Mouse (Mus musculus) CH12.LX (cell line): ENCODE results near the gene Cdk5rap2. TPM values are rescaled to one million over a fixed set of nuclear protein-coding genes. Genes with fewer than 3 reads are reported as not detected.

Experiments
- DNase-seq: peaks from one replicate; pipeline ENCODE4 v3.0.0-alpha.2; 2013; ENCODE audit errors: extremely low read depth
- H3K27ac ChIP-seq: 2 replicates; pipeline ENCODE4 v1.5.1; 2012; ENCODE audit warnings: low read depth, mild to moderate bottlenecking, control low read depth, moderate library complexity; ENCODE audit not compliant: insufficient read depth
- H3K27me3 ChIP-seq: replicated peaks from 2 replicates; pipeline ENCODE3; 2012; ENCODE audit warnings: inconsistent platforms
- H3K36me3 ChIP-seq, 2 experiments: replicated peaks in 1 of 2; 2 replicates each; pipeline versions ENCODE3 to v1.6.1; 2012; ENCODE audit warnings: inconsistent platforms in 1 of 2, low read length in 1 of 2, mild to moderate bottlenecking in 1 of 2, mixed read lengths in 1 of 2, moderate library complexity in 1 of 2; ENCODE audit not compliant: control insufficient read depth in 1 of 2, insufficient read depth in 1 of 2
- H3K4me1 ChIP-seq, 2 experiments: 2 replicates each; pipeline ENCODE4 v1.6.1; 2012; ENCODE audit warnings: inconsistent platforms in 1 of 2, moderate library complexity in 1 of 2; ENCODE audit not compliant: insufficient read depth in 2 of 2, control insufficient read depth in 1 of 2
- H3K4me2 ChIP-seq: 2 replicates; pipeline ENCODE4 v1.6.1; 2012; ENCODE audit warnings: low read depth, mild to moderate bottlenecking, control low read depth; ENCODE audit not compliant: poor library complexity, insufficient read depth, severe bottlenecking
- H3K4me3 ChIP-seq, 3 experiments: fragments of 150-350 bp in 1 of 3; sonication (generic) in 1 of 3; replicated peaks in 1 of 3; 2 replicates each; pipeline versions ENCODE3 to v1.5.1; 2011 to 2012; ENCODE audit warnings: low read depth in 2 of 3, low read length in 2 of 3, mild to moderate bottlenecking in 2 of 3, moderate library complexity in 2 of 3, control low read depth in 1 of 3, improper control_type of control experiment in 1 of 3, inconsistent platforms in 1 of 3, mixed read lengths in 1 of 3; ENCODE audit not compliant: poor library complexity in 1 of 3
- H3K79me2 ChIP-seq: replicated peaks from 2 replicates; pipeline ENCODE4 v1.6.1; 2012; ENCODE audit warnings: mild to moderate bottlenecking, moderate library complexity; ENCODE audit not compliant: control insufficient read depth, poor library complexity, insufficient read depth, severe bottlenecking; ENCODE audit errors: extremely low read depth
- H3K9ac ChIP-seq: 2 replicates; pipeline ENCODE4 v1.6.1; 2012; ENCODE audit warnings: low read depth, mild to moderate bottlenecking, control low read depth, moderate library complexity; ENCODE audit not compliant: insufficient read depth
- H3K9me3 ChIP-seq: replicated peaks from 2 replicates; pipeline ENCODE3; 2012; ENCODE audit warnings: low read length, inconsistent platforms, mixed read lengths
- CHD1 ChIP-seq: IDR thresholded peaks from 2 replicates; pipeline ENCODE4 v1.6.1; 2012; ENCODE audit warnings: low read depth, low read length, improper control_type of control experiment, inconsistent platforms
- CTCF ChIP-seq, 2 experiments: IDR thresholded peaks in 1 of 2; conservative IDR thresholded peaks in 1 of 2; 2 replicates each; pipeline ENCODE4 v1.5.1; 2011 to 2012; ENCODE audit warnings: low read depth in 2 of 2, low read length in 2 of 2, improper control_type of control experiment in 1 of 2, inconsistent platforms in 1 of 2, mild to moderate bottlenecking in 1 of 2, moderate library complexity in 1 of 2
- E2F4 ChIP-seq: IDR thresholded peaks from 2 replicates; pipeline ENCODE4 v1.6.1; 2011; ENCODE audit warnings: low read depth, low read length, improper control_type of control experiment; ENCODE audit not compliant: insufficient replicate concordance
- ELF1 ChIP-seq: IDR thresholded peaks from 2 replicates; pipeline ENCODE4 v1.6.1; 2014; ENCODE audit warnings: low read depth, mild to moderate bottlenecking, inconsistent platforms, low read length, improper control_type of control experiment
- EP300 ChIP-seq: IDR thresholded peaks from 2 replicates; pipeline ENCODE4 v1.6.1; 2011; ENCODE audit warnings: low read length, improper control_type of control experiment
- GABPA ChIP-seq: IDR thresholded peaks from 2 replicates; pipeline ENCODE4 v1.6.1; 2012; ENCODE audit warnings: low read depth, low read length, improper control_type of control experiment, inconsistent platforms; ENCODE audit not compliant: insufficient replicate concordance
- IRF4 ChIP-seq: IDR thresholded peaks from 2 replicates; pipeline ENCODE4 v1.6.1; 2014; ENCODE audit warnings: low read depth, mild to moderate bottlenecking, inconsistent platforms, low read length, improper control_type of control experiment
- JUN ChIP-seq: IDR thresholded peaks from 2 replicates; pipeline ENCODE4 v1.6.1; 2011; ENCODE audit warnings: low read depth, mild to moderate bottlenecking, low read length, improper control_type of control experiment, moderate library complexity; ENCODE audit not compliant: insufficient read depth
- JUND ChIP-seq: conservative IDR thresholded peaks from 2 replicates; pipeline ENCODE4 v1.6.1; 2011; ENCODE audit warnings: low read depth, low read length, improper control_type of control experiment
- KAT2A ChIP-seq: IDR thresholded peaks from 2 replicates; pipeline ENCODE4 v1.6.1; 2012; ENCODE audit warnings: low read length, improper control_type of control experiment, inconsistent platforms; ENCODE audit not compliant: insufficient replicate concordance
- MAFK ChIP-seq: IDR thresholded peaks from 2 replicates; pipeline ENCODE4 v1.6.1; 2011; ENCODE audit warnings: low read length, improper control_type of control experiment; ENCODE audit not compliant: insufficient replicate concordance
- MAX ChIP-seq: IDR thresholded peaks from 2 replicates; pipeline ENCODE4 v1.6.1; 2011; ENCODE audit warnings: low read length, improper control_type of control experiment
- MAZ ChIP-seq: IDR thresholded peaks from 2 replicates; pipeline ENCODE4 v1.6.1; 2012; ENCODE audit warnings: low read depth, mild to moderate bottlenecking, inconsistent platforms, low read length, improper control_type of control experiment, moderate library complexity
- MEF2A ChIP-seq: IDR thresholded peaks from 2 replicates; pipeline ENCODE4 v1.6.1; 2014; ENCODE audit warnings: low read depth, mild to moderate bottlenecking, inconsistent platforms, low read length, improper control_type of control experiment, borderline replicate concordance
- NELFE ChIP-seq: IDR thresholded peaks from 2 replicates; pipeline ENCODE4 v1.6.1; 2011; ENCODE audit warnings: low read depth, low read length, improper control_type of control experiment
- NRF1 ChIP-seq: IDR thresholded peaks from 2 replicates; pipeline ENCODE4 v1.6.1; 2014; ENCODE audit warnings: low read depth, mild to moderate bottlenecking, inconsistent platforms, low read length, improper control_type of control experiment, moderate library complexity
- PAX5 ChIP-seq: IDR thresholded peaks from 2 replicates; pipeline ENCODE4 v1.6.1; 2012; ENCODE audit warnings: low read length, inconsistent platforms, mixed read lengths
- POLR2A ChIP-seq: IDR thresholded peaks from 2 replicates; pipeline ENCODE4 v1.6.1; 2011; ENCODE audit warnings: low read depth, mild to moderate bottlenecking, improper control_type of control experiment, low read length
- POLR2AphosphoS2 ChIP-seq: IDR thresholded peaks from 2 replicates; pipeline ENCODE4 v1.6.1; 2011; ENCODE audit warnings: low read depth, low read length, improper control_type of control experiment
- RAD21 ChIP-seq: IDR thresholded peaks from 2 replicates; pipeline ENCODE4 v1.6.1; 2011; ENCODE audit warnings: low read depth, mild to moderate bottlenecking, low read length, improper control_type of control experiment, moderate library complexity
- SMC3 ChIP-seq: IDR thresholded peaks from 2 replicates; pipeline ENCODE4 v1.6.1; 2011; ENCODE audit warnings: low read depth, low read length, improper control_type of control experiment
- TBP ChIP-seq: conservative IDR thresholded peaks from 2 replicates; pipeline ENCODE4 v1.6.1; 2011; ENCODE audit warnings: low read depth, low read length, improper control_type of control experiment
- USF1 ChIP-seq: IDR thresholded peaks from 2 replicates; pipeline ENCODE4 v1.6.1; 2014; ENCODE audit warnings: low read depth, mild to moderate bottlenecking, inconsistent platforms, low read length, improper control_type of control experiment
- USF2 ChIP-seq: conservative IDR thresholded peaks from 2 replicates; pipeline ENCODE4 v1.6.1; 2011; ENCODE audit warnings: low read depth, low read length, improper control_type of control experiment
- ZKSCAN1 ChIP-seq: IDR thresholded peaks from 2 replicates; pipeline ENCODE4 v1.6.1; 2012; ENCODE audit warnings: low read depth, inconsistent platforms, low read length, improper control_type of control experiment, borderline replicate concordance
- ZMIZ1 ChIP-seq: IDR thresholded peaks from 2 replicates; pipeline ENCODE4 v1.6.1; 2012; ENCODE audit warnings: low read depth, mild to moderate bottlenecking, inconsistent platforms, low read length, improper control_type of control experiment
- ZNF384 ChIP-seq: IDR thresholded peaks from 2 replicates; pipeline ENCODE4 v1.6.1; 2012; ENCODE audit warnings: low read depth, low read length, improper control_type of control experiment, inconsistent platforms
- dilution Hi-C: fragments of 300-500 bp; cut with MboI; formaldehyde crosslinking; loops from 2 replicates; pipeline ENCODE4 v1.14.3; 2020; ENCODE audit warnings: low sequenced_read_pairs; ENCODE audit not compliant: extremely low pct_unique_long_range_greater_than_20kb, extremely low pct_ligation_motif_present
- in situ Hi-C: fragments of 300-500 bp; cut with MboI; formaldehyde crosslinking; loops from 3 replicates; pipeline ENCODE4 v1.14.3; 2019; ENCODE audit warnings: low sequenced_read_pairs, low pct_ligation_motif_present, low pct_unique_long_range_greater_than_20kb, mixed read lengths
- polyA plus RNA-seq: library from polyadenylated mRNA; unstranded; fragments of >175 nt; gene quantifications from 2 replicates; pipeline ENCODE4 v1.2.1, GENCODE M21; 2012; ENCODE audit warnings: low read depth; ENCODE audit not compliant: insufficient read length
- total RNA-seq, 2 experiments: library from RNA; depleted of rRNA; stranded (reverse); fragments of 300-350 nt in 1 of 2; fragments of >200 nt in 1 of 2; gene quantifications; 2 replicates each; pipeline ENCODE4 v1.2.3; 2012 to 2014

Gene Cdk5rap2
- total and polyA plus RNA-seq, 3 experiments, result 12.1 to 26.3 (median 15.9) TPM

GRCm38 (mm10) chr4:70386206-70386605, 24.0 kb downstream of the Cdk5rap2 start:
- no peaks in the 10 kb centered on the region for H3K79me2 ChIP-seq
- in situ Hi-C loops, result no loop called here
- H3K36me3 ChIP-seq, result peaks cover 3 to 28% of the 10 kb centered on the region in 2 experiments
- H3K4me1 ChIP-seq, result peaks cover 0 to 10% of the 10 kb centered on the region in 2 experiments; a peak in 2 of 4 replicates
- no peak overlapping the region for H3K4me2 ChIP-seq
- TF ChIP-seq ELF1, result no peak
- no peak for TF ChIP-seq USF1
- no peak for TF ChIP-seq POLR2AphosphoS2
- no peak for TF ChIP-seq CTCF (conservative IDR thresholded peaks at IDR 0.05 in 1 of 2, IDR thresholded peaks at IDR 0.05 in 1 of 2; ENCODE audit: low read depth in 2 of 2, low read length in 2 of 2)
- no peak for TF ChIP-seq MAZ
- no peak for TF ChIP-seq JUN
- no peak for TF ChIP-seq NELFE
- no peak for TF ChIP-seq SMC3
- no peak for TF ChIP-seq ZNF384
- TF ChIP-seq E2F4, result no peak
- no peak for TF ChIP-seq MAX
- no peak for TF ChIP-seq MAFK
- no peak overlapping the region for H3K4me3 ChIP-seq
- H3K9ac ChIP-seq, result no peak overlapping the region
- dilution Hi-C loops, result no loop called here
- no peaks in the 10 kb centered on the region for H3K27me3 ChIP-seq
- H3K27ac ChIP-seq, result no peak overlapping the region
- DNase-seq, result no peak
- H3K9me3 ChIP-seq, result no peaks in the 10 kb centered on the region

GRCm38 (mm10) chr4:70377359-70377758, 32.9 kb downstream of the Cdk5rap2 start:
- no peak for TF ChIP-seq MEF2A
- no peak for TF ChIP-seq POLR2A
- TF ChIP-seq ZMIZ1, result no peak
- TF ChIP-seq NRF1, result no peak
- no peak for TF ChIP-seq ELF1
- TF ChIP-seq JUN, result no peak
- no peak for TF ChIP-seq JUND
- TF ChIP-seq EP300, result no peak
- TF ChIP-seq NELFE, result no peak
- TF ChIP-seq USF2, result no peak
- no peak for TF ChIP-seq TBP
- no peak for TF ChIP-seq MAFK
- no peak for TF ChIP-seq ZKSCAN1
- no peak for TF ChIP-seq IRF4
- no peak for TF ChIP-seq GABPA
- no peak for TF ChIP-seq PAX5
- TF ChIP-seq RAD21, result no peak
- TF ChIP-seq KAT2A, result no peak
- TF ChIP-seq CHD1, result no peak
- H3K27me3 ChIP-seq, result no peaks in the 10 kb centered on the region
- H3K4me1 ChIP-seq, result no peaks in the 10 kb centered on the region
- H3K36me3 ChIP-seq, result peaks cover 4 to 82% of the 10 kb centered on the region in 2 experiments
- H3K4me3 ChIP-seq, result no peak overlapping the region
- dilution Hi-C loops (no loop called here), in situ Hi-C loops (no loop called here)
- no peak overlapping the region for H3K4me2 ChIP-seq
- H3K79me2 ChIP-seq, result no peaks in the 10 kb centered on the region
- DNase-seq, result no peak
- no peak overlapping the region for H3K27ac ChIP-seq
- no peak overlapping the region for H3K9ac ChIP-seq
- H3K9me3 ChIP-seq, result no peaks in the 10 kb centered on the region
